Mouse (Mus musculus) kidney, postnatal 14 days (tissue): ENCODE data around the gene Cs.

ENCODE experiments used
- DNase-seq: peaks from one replicate; pipeline ENCODE4 v3.0.0; 2022; ENCODE audit warnings: mixed read lengths

The Cs gene

DNA sequence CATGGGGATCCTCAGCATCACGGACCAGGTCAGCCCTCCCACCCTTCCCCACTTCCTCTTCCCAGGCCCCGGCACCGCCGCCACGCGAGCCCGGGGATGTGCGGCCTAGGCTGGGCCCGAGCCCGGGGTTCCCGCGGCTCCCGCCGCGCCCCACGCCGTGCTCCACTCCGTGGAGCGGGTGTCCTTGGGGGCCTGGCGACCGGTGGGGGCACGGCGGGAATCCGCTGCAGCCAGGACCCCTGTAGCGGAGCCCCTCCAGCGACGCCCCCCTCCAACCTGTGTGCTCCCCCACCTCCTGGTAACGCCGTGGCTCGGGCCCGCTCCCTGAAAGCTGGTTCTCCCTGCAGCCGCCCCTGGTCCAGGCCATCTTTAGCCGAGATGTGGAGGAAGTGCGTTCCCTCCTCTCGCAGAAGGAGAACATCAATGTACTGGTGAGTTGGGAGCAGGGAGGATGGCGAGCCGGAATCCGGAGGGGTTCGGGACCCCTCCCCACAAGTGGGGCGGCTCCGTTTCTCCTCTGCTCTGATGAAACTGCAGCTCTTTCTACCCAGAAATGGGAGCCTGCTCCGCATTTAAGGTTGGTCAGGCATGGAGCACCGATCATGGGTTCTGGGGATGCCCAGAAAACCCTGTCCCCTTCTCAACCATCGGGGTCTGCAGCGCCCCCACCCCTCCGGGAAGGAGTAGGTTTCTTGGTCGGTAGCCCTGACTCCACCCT lies 39.8 kb downstream of the Cs start:
- no peak for DNase-seq

GRCm38 (mm10) chr10:128377940-128378448 lies 40.5 kb downstream of the Cs start:
- DNase-seq, result no peak

DNA sequence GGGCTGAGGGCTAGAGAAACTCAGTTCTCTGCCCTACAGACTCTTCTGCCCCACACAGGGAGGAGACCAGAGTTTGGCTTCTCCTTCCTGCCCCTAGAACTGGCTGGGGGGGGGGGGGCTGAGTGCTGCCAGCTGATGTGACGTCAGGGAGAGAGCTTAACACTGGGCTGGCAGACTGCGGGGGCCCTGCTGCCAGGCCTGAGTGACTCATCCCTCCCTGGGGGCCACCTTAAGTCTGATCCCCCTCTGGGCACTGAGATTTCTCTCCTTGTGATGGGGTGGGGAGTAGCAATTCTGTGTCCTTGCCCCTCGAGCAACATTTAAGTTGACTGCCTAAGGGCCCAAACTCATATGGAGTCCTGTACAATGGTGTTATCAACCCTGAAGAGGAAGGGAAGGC lies 40.9 kb downstream of the Cs start:
- DNase-seq, result no peak

- DNase-seq, result no peak
Observed at GRCm38 (mm10) chr10:128379260-128379659, 41.7 kb downstream of the Cs start.

DNA sequence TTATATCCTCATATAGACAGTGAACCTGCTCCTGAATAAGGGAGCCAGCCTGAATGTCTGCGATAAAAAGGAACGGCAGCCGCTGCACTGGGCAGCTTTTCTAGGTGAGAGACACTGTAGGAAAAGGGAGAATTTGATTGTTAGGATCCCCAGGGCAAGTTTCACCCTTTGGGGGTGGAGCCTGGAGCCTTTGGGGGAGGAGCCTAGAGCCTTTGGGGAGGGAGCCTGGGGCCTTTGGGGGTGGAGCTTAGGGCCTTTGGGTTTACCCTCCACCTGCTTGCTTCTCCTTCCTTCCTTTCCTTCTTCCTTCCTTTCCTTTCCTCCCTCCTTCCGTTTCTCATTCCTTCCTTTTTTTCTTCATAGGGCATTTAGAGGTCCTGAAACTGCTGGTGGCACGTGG lies 43.0 kb downstream of the Cs start:
- peak; percentile 36 for DNase-seq

- no peak for DNase-seq
Observed at GRCm38 (mm10) chr10:128382482-128382881, 44.9 kb downstream of the Cs start.

DNA sequence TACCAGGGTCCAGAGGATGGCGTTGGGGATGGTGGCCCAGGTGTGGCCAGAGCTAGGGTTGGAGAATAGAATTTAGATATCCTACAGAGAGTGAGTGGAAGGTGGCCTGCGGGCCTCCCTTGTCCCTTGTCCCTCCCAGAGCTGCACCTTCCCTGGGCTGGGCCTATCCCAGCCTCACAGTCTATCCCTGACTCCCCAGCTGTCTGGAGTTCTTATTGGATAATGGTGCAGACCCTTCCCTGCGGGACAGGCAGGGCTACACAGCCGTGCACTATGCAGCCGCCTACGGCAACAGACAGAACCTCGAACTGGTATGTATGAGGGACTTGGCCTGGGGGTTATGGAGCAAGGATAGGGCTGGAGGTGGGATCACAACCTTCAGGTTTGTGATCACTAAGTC lies 48.4 kb downstream of the Cs start:
- no peak for DNase-seq

DNA sequence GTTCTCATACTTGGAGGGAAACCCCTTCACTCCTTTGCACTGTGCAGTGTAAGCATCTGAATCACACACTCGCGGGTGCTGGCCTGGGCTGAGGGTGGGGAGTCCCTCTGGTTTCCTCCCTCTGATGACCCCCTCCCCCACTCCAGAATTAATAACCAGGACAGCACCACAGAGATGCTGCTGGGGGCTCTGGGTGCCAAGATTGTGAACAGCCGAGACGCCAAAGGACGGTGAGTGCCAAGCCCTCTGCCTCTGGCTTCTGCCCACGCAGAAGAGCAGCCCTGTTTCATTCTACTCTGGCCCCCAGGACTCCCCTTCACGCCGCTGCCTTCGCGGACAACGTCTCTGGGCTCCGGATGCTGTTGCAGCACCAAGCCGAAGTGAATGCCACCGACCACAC lies 51.4 kb downstream of the Cs start:
- no peak for DNase-seq

DNA sequence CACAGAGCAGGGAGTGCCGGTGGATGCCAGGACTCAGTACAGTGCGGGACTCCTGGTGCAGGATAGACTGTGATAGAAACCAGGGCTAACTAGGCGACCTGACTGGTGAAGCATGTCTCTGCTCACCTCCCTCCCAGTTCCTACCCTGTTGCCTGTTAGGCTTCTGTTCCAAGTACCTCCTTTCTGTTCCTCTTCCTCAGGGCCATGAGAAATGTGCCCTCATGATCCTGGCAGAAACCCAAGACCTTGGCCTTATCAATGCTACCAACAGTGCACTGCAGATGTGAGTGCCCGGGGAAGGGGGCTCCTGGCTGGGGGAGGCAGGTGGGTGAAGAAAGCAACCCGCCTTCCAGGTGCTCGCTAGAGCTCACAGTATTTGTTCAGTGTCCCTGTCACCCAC lies 52.0 kb downstream of the Cs start:
- no peak for DNase-seq

DNA sequence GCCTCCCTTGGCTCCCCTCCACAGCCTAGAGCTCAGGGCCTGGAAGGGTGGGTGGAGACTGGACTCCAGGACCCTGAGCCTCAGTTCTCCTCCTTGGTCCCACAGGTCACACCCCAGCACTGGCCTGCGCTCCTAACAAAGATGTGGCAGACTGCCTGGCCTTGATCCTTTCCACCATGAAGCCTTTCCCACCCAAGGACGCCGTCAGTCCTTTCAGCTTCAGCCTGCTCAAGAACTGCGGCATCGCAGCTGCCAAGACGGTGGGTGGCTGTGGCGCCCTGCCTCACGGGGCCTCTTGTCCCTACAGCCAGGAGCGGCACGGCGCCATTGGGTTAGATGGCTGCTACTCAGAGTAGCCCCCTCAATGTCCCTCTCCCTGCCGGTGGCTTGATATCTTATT lies 52.8 kb downstream of the Cs start:
- DNase-seq, result no peak

GRCm38 (mm10) chr10:128391850-128392249 lies 54.3 kb downstream of the Cs start:
- no peak for DNase-seq

DNA sequence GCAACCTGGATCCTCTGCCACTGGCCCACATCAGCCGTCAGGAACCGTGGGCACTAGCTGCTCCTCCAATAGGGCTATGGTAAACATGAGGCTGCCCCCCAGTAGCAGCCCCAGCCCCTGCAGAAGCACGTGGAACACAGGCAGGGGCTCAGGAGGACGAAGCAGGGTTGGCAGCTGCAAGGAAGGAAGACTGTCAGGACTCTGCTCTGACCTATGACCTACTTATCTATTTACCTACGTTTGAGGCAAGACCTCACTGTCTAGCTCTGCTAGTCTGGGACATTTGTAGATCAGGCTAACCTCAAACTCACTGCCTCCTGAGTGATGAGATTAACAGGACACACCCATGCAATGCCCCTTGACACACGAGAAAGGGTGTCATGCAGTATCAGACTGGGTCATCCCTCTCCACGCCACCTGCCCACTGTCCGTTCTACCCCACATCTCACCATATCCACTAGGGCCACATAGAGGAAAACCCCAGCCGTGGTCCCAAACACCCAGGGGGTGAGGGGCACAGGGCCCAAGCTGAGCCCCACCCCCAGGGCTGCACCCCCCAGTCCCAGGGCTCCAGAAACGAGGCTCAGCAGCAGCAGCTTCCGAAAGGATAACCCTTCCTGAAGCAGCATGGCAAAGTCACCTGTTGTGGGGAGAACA lies 58.6 kb downstream of the Cs start:
- DNase-seq, result no peak

DNA sequence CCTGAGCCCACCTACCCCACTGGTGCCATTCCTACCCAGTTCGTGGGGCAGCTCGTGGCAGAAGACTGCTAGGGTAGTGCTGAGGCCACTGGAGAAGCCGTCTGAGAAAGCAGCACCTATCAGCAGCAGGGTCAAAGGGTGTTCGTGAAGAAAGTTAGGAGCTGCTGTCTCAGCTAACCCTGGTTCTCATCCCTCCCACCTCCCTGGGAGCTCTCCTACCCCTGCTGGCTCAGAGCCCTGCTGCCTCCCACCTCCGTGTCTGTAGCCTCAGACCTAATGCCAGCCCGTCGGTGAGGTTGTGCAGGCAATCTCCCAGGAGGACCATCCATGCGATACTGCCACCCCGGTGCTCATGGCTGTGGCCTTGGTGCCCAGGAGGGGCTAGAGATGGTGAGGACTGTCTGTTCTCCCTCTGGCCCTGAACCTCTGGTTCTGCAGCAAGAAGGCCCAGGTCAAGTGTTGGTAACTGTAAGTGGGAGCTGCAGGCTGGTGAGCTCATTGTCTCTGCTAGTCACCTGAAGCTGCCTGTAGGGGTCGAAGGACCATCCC lies 59.3 kb downstream of the Cs start:
- DNase-seq, result peak; percentile 62

DNA sequence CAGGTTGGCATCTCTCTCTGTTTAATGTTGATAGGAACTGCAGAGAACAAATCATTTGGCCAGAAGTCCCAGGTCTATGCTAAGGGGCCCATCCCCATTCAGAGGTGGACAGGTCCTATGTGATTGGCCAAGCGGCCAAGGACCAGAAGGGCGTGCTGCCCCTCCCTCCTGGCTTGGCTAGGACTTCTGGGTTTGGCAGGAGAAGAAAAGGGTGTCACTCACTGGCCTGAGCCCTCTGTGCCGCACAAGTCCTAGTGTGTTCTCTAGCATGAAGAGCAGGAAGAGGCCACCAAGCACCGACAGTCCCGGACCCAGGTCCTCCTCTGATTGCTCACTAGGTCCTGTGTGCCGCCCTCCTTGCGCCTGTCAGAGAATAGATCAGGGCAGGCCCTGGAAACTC lies 59.9 kb downstream of the Cs start:
- DNase-seq, result no peak

- DNase-seq, result peak; percentile 84
Observed at GRCm38 (mm10) chr10:128400338-128400737, 62.8 kb downstream of the Cs start.

DNA sequence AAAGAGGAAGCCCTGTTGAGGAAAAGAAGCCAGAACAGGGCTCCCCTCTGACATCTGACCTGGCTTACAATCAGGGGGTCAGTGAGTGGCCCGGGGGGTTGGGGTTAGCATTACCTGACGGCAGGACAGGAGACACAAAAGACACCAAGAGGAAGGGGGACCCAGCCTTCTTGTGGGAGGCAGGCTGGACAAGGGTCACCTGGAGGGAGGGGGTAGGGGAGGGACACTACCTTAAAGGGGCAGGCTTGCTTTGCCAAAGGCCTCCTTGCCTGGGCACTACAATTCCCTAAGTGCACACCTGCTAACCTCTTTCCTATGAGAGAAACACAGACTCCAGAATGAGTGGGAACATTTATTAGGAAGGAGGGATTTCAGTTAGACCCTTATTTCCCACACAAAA lies 63.5 kb downstream of the Cs start, which contains the start of gene Slc39a5:
Slc39a5 (minus strand) TSS at position 174 of the 400 bp plus-strand sequence.
- peak; percentile 65 for DNase-seq

DNA sequence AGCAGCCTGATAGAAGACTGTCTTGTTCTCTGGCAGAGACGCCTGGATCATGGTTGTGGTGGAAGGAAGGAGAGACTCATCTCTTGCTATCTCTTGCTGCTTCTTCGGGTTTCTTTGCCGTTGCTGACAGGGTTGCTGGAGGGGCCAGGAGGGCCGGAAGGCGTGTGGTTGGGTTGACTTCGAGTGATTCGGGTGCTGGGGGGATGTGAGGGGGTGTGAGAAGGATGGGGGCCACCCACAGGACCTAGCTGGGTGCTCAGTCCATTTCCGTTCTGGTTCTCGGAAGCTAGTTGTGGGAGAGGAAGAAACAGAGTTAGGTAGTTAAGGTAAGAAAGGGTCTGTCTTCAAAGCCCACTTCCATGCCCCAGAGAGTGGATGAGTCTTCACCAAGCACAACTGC lies 64.1 kb downstream of the Cs start:
- DNase-seq, result no peak

- DNase-seq, result no peak
Observed at GRCm38 (mm10) chr10:128403931-128404330, 66.4 kb downstream of the Cs start.

DNA sequence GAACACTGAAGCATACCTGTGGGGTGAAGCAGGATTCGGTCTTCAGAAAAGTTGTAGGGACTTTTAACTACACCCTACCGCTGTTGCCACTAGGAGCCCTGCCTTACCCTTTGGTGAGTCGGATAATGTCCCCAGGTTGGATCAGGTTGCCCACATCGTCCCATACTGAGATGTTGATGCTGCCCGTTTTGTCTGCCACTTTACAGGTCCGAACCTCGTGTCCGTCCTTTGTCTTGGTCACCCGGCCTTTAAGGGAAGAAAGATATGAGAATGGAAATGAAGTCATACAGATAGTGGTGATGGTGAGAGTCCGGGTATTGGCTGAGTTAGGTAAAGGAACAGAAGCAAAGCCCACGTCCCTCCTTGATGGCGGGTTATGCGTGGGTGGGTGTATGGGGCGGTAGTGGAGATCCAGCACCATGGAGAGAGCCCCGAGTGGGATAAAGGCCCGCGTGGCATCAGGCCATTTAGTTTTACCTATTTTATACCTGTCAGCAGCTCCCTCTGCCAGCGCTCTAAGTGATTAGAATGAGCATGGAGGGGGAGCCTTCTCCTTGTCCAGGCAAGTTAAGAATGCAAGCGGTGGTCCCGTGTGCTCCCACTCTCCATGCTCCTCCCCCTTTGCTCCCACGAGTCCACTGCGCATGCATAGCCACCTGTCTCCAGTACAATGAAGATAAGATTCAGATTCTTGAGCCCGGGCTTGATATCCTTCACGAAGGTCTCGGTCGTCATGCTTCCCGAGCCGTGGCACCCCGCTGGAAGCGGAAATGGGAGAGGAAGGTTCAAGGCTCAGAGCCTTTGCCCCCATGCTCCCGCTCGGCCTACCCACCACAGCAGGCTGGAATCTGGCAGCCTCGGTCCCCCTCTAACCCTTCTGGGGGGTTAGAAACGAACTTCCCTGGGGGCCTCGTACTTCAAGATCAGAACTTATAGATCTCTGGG lies 71.3 kb downstream of the Cs start:
- peak; percentile 40 for DNase-seq

- DNase-seq, result peak; percentile 98
Observed at GRCm38 (mm10) chr10:128409692-128410559, 72.4 kb downstream of the Cs start.

GRCm38 (mm10) chr10:128410560-128410845 lies 73.0 kb downstream of the Cs start:
- peak; percentile 36 for DNase-seq
